Mouse (Mus musculus) midbrain, embryonic 14.5 days (tissue): Measurements from ENCODE around the gene Ube4b. TPM values are rescaled to one million over a fixed set of nuclear protein-coding genes. Genes with fewer than 3 reads are reported as not detected.
A peak's percentile ranks its signal among the peaks of the same experiment; 100 is the strongest.
"Not testable (repeated sequence)": the region's sequence is repeated elsewhere in the genome, so short reads cannot be mapped to it uniquely, and the experiment has no call there.

Source experiments
- ATAC-seq: fragments of 200-750 bp; cut with Nextera tagmentation; 2 replicates; pipeline ENCODE4 v1.8.0; 2017; ENCODE audit warnings: moderate number of reproducible peaks, moderate library complexity; ENCODE audit not compliant: low FRiP score, low TSS enrichment
- DNase-seq: peaks from one replicate; pipeline ENCODE4 v3.0.0-alpha.2; 2015
- H3K27ac ChIP-seq: fragments of 300-500 bp; sonication (generic); replicated peaks from 2 replicates; pipeline ENCODE4 v1.5.1; 2014; ENCODE audit warnings: mild to moderate bottlenecking, low read depth, low read length, moderate library complexity
- H3K27me3 ChIP-seq: fragments of 300-500 bp; sonication (generic); 2 replicates; pipeline ENCODE4 v1.6.1; 2014; ENCODE audit warnings: low read length, control low read depth, mixed read lengths; ENCODE audit not compliant: control insufficient read depth, insufficient read depth
- H3K36me3 ChIP-seq: fragments of 300-500 bp; sonication (generic); 2 replicates; pipeline ENCODE4 v1.6.1; 2014; ENCODE audit warnings: low read length, control low read depth; ENCODE audit not compliant: control insufficient read depth, insufficient read depth
- H3K4me1 ChIP-seq: fragments of 300-500 bp; sonication (generic); 2 replicates; pipeline ENCODE4 v1.6.1; 2014; ENCODE audit warnings: mild to moderate bottlenecking, antibody characterized with exemption, low read length, control low read depth; ENCODE audit not compliant: control insufficient read depth, insufficient read depth
- H3K4me2 ChIP-seq: fragments of 300-500 bp; sonication (generic); 2 replicates; pipeline ENCODE4 v1.6.1; 2014; ENCODE audit warnings: mild to moderate bottlenecking, low read length, moderate library complexity
- H3K4me3 ChIP-seq: fragments of 300-500 bp; sonication (generic); replicated peaks from 2 replicates; pipeline ENCODE4 v1.5.1; 2014; ENCODE audit warnings: low read depth, low read length
- H3K9ac ChIP-seq: fragments of 300-500 bp; sonication (generic); replicated peaks from 2 replicates; pipeline ENCODE4 v1.6.1; 2014; ENCODE audit warnings: mild to moderate bottlenecking, low read length, moderate library complexity
- H3K9me3 ChIP-seq: fragments of 300-500 bp; sonication (generic); 2 replicates; pipeline ENCODE4 v1.6.1; 2016; ENCODE audit warnings: low read length, control low read depth, mixed read lengths; ENCODE audit not compliant: control insufficient read depth
- WGBS: fragments of 180-500 bp; shearing (Covaris S2); extraction: QIAGEN DNeasy Blood & Tissue Kit; methylation state at CpG from one replicate; pipeline ENCODE4 v1.1.7; 2014; 5-methylcytosine and 5-hydroxymethylcytosine counted together
- polyA plus RNA-seq: library from polyadenylated mRNA; unstranded; fragments of >200 nt; fragmentation: Nextera tagmentation; extraction: Ambion mirVana; gene quantifications from 2 replicates; pipeline ENCODE4 v1.2.1, GENCODE M21; 2014

Gene Ube4b
- 56.8 and 59.1 TPM in 2 replicates for polyA plus RNA-seq

DNA sequence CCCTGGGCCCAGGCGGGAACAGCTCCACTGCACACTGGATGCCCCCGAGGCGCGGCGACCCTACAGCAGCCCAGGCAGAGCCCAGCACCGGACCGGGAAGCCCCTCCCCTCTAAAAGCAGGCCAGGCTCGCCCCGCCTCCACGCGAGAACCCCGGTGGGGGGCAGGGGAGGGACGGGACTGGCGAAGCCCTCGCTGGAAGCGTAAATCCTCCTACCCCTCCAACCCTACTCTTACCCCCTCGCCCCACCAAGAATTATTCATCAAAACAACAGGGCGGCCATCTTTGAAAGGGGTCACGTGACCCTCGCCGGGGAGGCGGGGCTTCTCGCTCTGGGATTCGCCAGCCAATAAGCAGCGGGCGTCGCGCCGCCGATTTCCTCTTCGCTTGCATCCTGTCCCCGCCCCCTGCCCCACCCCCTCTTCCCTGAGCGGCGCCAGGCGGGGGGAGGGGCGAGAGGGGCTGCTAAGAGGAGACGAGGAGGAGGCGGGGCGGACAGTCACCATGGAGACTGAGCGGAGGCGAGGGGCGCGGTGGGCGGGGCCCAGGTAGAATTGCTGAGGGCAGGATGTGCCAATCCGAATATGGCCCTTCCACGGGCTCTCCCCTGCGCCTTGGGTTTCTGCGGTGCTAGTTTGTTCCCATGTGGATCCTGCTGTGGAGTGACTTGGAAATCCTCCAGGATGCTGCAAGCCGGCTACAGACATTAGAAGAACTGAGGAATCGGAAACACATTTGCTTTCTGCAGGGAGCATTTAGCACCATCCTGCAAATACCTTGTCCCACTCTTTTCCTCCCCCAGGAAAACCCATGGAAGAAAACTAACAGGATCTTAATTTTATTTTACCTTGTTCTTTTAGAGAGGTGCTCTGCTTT, at the start of gene Ube4b:
TSS of gene Ube4b (minus strand) at position 425 of the 875 bp plus-strand sequence.
- Histone ChIP-seq H3K9me3 (no peaks in the 10 kb centered on the region), H3K27me3 (no peaks in the 10 kb centered on the region), H3K27ac (peak within 1 kb of the TSS; percentile 99), H3K4me1 (peaks cover 11% of the 10 kb centered on the region; the same call in 1 of the 2 replicates), H3K36me3 (no peaks in the 10 kb centered on the region), H3K4me3 (peak within 1 kb of the TSS; percentile 91), H3K9ac (peak within 1 kb of the TSS; percentile 85), H3K4me2 (peak within 1 kb of the TSS; percentile 71)
- ATAC-seq, result peak; percentile 96
- under 1% methylated on average over 49 of the region's 50 CpGs for WGBS
- peak; percentile 100 for DNase-seq

DNA sequence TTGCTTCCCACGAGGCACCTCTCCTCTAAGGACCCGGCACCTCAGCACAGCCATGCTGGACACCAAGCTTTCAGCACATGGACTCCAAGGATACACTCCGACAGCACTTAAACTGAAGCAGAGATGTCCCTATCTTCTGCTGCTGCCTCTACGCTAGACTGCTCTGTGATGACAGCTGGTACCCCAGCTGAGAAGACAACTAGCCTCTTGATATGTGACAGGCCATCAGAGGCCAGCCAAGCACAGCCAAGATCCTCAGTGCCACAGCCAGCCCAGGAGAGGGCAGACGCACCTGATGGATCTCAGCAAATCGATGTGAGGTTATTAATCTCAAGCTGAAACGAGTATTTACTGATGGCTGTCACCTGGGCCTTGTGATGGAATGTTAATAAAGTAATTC, 48.5 kb upstream of the Ube4b start:
- H3K27me3 ChIP-seq, result no peaks in the 10 kb centered on the region
- H3K4me1 ChIP-seq, result no peaks in the 10 kb centered on the region
- no peaks in the 10 kb centered on the region for H3K9me3 ChIP-seq
- H3K4me3 ChIP-seq, result no peak overlapping the region
- no peak for DNase-seq
- no peak for ATAC-seq
- H3K36me3 ChIP-seq, result peaks cover 6% of the 10 kb centered on the region; the same call in 1 of the 2 replicates
- H3K9ac ChIP-seq, result no peak overlapping the region
- 86% methylated on average over 7 of the region's 7 CpGs for WGBS
- H3K27ac ChIP-seq, result no peak overlapping the region
- no peak overlapping the region for H3K4me2 ChIP-seq

DNA sequence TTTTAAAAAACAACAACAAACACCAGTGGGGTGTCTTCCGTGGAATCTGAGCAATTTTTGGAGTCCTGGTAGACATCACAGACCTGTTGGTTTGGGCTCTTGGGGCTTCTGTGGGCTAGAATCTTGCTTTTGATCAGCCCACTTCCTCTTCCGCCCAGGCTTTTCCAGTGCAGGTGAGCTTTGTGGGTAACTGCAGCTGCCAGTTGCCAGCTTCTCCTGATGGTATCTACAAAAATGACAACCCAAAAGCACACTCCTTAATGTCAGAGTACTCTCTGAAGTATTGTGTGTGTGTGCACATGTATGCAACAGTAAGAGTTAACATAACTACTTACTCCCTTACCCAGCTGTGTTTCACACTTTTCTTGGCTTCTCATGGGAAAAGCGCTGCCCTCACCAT, 43.0 kb upstream of the Ube4b start:
- no peak overlapping the region for H3K27ac ChIP-seq
- no peaks in the 10 kb centered on the region for H3K4me1 ChIP-seq
- 93% methylated on average over 3 of the region's 3 CpGs for WGBS
- DNase-seq (no peak), ATAC-seq (no peak)
- no peak overlapping the region for H3K4me3 ChIP-seq
- peaks cover 20% of the 10 kb centered on the region; the same call in 1 of the 2 replicates for H3K36me3 ChIP-seq
- no peak overlapping the region for H3K9ac ChIP-seq
- no peaks in the 10 kb centered on the region for H3K9me3 ChIP-seq
- no peaks in the 10 kb centered on the region for H3K27me3 ChIP-seq
- no peak overlapping the region for H3K4me2 ChIP-seq

DNA sequence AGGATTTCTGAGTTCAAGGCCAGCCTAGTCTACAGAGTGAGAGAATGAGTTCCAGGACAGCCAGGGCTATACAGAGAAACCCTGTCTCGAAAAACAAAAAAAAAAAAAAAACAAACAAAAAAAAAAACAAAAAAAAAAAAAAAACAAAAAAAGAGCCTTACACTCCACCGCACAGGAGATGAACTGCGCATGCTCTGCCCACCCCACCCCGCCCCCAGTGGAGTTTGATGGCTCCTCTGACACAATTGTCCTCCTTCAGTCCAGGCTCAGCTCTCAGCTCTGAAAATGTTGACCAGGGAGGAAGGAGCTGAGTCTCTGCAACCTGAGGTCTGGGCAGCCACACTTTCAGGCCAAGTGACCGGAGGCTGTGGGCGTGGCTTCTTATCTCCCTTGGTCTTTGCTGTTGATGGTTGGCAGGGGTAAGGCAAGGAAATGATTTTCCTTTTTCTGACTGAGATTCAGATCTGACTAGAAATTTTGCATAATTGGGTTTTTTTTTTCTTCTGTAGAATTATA, 36.9 kb upstream of the Ube4b start:
- H3K27me3 ChIP-seq, result no peaks in the 10 kb centered on the region
- no peak overlapping the region for H3K9ac ChIP-seq
- no peak overlapping the region for H3K27ac ChIP-seq
- WGBS, result 84% methylated on average over 6 of the region's 6 CpGs
- no peaks in the 10 kb centered on the region for H3K4me1 ChIP-seq
- no peak for DNase-seq
- ATAC-seq, result no peak
- H3K4me3 ChIP-seq, result no peak overlapping the region
- peaks cover 7% of the 10 kb centered on the region; the same call in 1 of the 2 replicates for H3K36me3 ChIP-seq
- no peaks in the 10 kb centered on the region for H3K9me3 ChIP-seq
- no peak overlapping the region for H3K4me2 ChIP-seq

DNA sequence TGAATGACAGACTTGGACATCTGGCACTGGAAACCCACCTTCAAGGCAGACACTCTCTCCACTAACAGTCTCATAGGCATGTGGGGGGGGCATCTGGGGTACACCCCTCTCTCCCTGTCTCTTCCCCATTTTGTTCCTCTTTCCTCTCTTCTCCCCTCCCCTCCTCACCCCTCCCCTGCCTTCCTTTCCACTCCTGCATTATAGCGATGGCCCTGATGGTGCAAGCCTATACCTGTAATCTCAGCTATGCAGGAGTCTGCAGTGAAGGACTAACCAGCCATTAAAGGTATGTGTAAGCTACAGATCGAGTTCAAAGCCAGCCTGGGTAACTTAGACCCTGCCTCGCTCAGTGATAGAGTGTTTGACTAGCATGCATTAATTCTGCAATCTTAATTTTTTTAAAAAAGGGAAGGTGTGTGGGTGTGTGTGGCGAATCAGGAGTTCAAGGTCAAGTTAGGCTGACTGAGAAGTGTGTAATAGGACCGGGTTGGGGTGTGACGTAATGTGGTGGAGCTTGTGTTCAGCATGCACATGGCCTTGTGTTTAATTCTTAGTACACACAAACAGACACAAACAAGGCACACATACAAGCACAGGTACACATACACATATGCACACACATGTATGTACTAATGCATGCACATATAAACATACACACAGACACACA, 35.9 kb upstream of the Ube4b start:
- no peak for ATAC-seq
- no peak overlapping the region for H3K9ac ChIP-seq
- no peak overlapping the region for H3K27ac ChIP-seq
- no peaks in the 10 kb centered on the region for H3K27me3 ChIP-seq
- WGBS, result 78% methylated on average over 6 of the region's 6 CpGs
- no peak overlapping the region for H3K4me3 ChIP-seq
- H3K36me3 ChIP-seq, result 0 out of 2 replicates have a peak, but pooled peaks cover 4% of the 10 kb centered on the region
- no peak overlapping the region for H3K4me2 ChIP-seq
- no peaks in the 10 kb centered on the region for H3K4me1 ChIP-seq
- DNase-seq, result no peak
- no peaks in the 10 kb centered on the region for H3K9me3 ChIP-seq

DNA sequence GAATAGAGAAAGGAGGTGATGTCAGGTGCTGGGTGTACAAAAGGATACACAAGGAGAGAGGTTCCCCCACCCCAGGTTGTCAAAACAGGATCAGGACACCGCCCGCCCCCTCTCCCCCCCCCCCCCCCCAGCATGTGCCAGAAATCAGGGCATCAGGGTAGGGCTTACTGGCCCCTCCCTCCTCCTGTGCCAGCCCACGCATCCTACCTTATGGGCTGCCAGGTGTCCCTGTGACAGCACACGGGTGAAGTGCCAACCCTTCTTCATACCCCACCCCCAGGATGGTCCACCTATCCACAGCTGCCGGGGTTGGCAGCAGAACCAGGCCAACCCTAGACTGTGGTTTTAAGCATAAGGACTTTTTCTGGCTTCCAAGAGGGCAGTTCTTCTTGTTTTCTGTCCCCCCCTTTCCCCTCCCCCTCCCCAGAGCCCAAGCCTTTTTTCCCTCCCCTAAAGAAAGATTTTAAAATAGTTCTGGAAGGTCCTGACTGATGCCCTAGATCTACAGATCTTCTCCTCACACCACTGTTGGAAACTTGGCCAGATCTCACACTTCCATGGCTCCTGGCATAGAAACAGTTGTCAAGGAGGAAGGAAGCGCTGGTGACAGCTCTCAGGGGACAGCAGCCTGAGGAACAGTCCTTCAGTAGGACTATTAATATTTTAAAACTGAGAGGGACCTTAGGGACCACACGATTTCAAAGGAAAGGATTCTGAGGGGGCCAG, 35.2 kb upstream of the Ube4b start:
- no peaks in the 10 kb centered on the region for H3K4me1 ChIP-seq
- no peaks in the 10 kb centered on the region for H3K27me3 ChIP-seq
- ATAC-seq (no peak), DNase-seq (peak; percentile 31)
- H3K9ac ChIP-seq, result no peak overlapping the region
- no peak overlapping the region for H3K4me2 ChIP-seq
- no peaks in the 10 kb centered on the region for H3K9me3 ChIP-seq
- H3K4me3 ChIP-seq, result no peak overlapping the region
- H3K36me3 ChIP-seq, result 0 out of 2 replicates have a peak, but pooled peaks cover 4% of the 10 kb centered on the region
- no peak overlapping the region for H3K27ac ChIP-seq
- WGBS, result 77% methylated on average over 7 of the region's 7 CpGs

DNA sequence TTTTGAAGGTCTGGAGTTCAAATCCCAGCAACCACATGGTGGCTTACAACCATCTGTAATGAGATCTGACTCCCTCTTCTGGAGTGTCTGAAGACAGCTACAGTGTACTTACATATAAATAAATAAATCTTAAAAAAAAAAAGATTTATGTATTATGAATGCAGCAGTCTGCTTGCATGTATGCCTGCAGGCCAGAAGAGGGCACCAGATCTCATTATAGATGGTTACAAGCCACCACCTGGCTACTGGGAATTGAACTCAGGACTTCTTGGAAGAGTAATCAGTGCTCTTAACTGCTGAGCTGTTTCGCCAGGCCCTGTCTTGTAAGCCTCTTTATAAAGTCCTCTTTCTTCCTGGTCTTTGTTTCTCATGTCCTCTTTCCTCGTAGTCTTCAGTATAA, 33.9 kb upstream of the Ube4b start:
- DNase-seq, H3K4me2 ChIP-seq, H3K36me3 ChIP-seq, H3K4me1 ChIP-seq, H3K27me3 ChIP-seq, H3K9me3 ChIP-seq, H3K27ac ChIP-seq, ATAC-seq, H3K9ac ChIP-seq, H3K4me3 ChIP-seq: not testable (repeated sequence)
- 86% methylated on average over 2 of the region's 2 CpGs for WGBS

DNA sequence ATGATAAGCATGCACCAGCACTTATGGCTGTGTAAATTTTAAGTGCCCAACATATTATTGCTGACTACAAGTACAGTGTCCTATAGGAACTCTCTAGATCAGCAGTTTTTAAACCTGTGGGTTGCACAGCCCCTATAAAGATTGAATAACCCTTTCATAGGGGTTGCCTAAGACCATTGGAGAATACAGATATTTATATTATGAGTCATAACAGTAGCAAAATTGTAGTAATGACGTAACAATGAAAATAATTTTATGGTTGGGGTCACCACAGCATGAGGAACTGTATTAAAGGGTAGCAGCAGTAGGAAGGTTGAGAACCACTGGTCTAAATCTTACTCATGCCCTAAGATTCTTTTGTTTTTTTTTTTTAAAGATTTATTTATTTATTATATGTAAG, 32.9 kb upstream of the Ube4b start:
- no peak overlapping the region for H3K9ac ChIP-seq
- WGBS, result 81% methylated on average over 1 of the region's 1 CpGs
- H3K27me3 ChIP-seq, result no peaks in the 10 kb centered on the region
- H3K36me3 ChIP-seq, result no peaks in the 10 kb centered on the region
- no peak overlapping the region for H3K27ac ChIP-seq
- H3K4me3 ChIP-seq, result no peak overlapping the region
- H3K4me2 ChIP-seq, result no peak overlapping the region
- ATAC-seq (no peak), DNase-seq (no peak)
- no peaks in the 10 kb centered on the region for H3K9me3 ChIP-seq
- H3K4me1 ChIP-seq, result no peaks in the 10 kb centered on the region
